Mouse (Mus musculus): ENCODE data around the gene Tceal9. TPM values are rescaled to one million over a fixed set of nuclear protein-coding genes. Genes with fewer than 3 reads are reported as not detected.

The Tceal9 gene
- 194 and 239 TPM in 2 replicates for polyA plus RNA-seq (2015; fragmentation: Nextera tagmentation; extraction: Ambion mirVana)

GRCm38 (mm10) chrX:136244574-136245229 is at the start of gene Tceal9:
Tceal9 (plus strand) TSS chrX:136245079.

GRCm38 (mm10) chrX:136203664-136204066 is 41.2 kb upstream of the Tceal9 start, which contains the start of gene Tceal5:
Tceal5 (minus strand) TSS chrX:136203876.

GRCm38 (mm10) chrX:136214729-136215677 is 29.9 kb upstream of the Tceal9 start, which contains the start of the genes Tceal7 and Bex1:
Tceal7 (plus strand) TSS chrX:136214779.
Bex1 (minus strand) TSS chrX:136215513.

GRCm38 (mm10) chrX:136269743-136270392 is 25.0 kb downstream of the Tceal9 start, which contains the start of gene Bex3:
Bex3 (plus strand) TSS chrX:136270253.

Other genes with a start within 250 kb of the Tceal9 start
- 7.3 and 14.9 TPM in 2 replicates for gene Arxes1, start 211.7 kb upstream of the Tceal9 start, polyA plus RNA-seq (2015; fragmentation: Nextera tagmentation; extraction: Ambion mirVana)
- 3.8 and 5.9 TPM in 2 replicates for gene Bex2, start 176.8 kb upstream of the Tceal9 start, polyA plus RNA-seq (2015; fragmentation: Nextera tagmentation; extraction: Ambion mirVana)
- not detected in 2 replicates for gene Nxf3, start 159.8 kb upstream of the Tceal9 start, polyA plus RNA-seq (2015; fragmentation: Nextera tagmentation; extraction: Ambion mirVana)
- gene Bex4, start 106.1 kb upstream of the Tceal9 start, polyA plus RNA-seq (2015; fragmentation: Nextera tagmentation; extraction: Ambion mirVana): 3.6 and 4.4 TPM in 2 replicates
- 164 and 186 TPM in 2 replicates for gene Tceal8, start 72.7 kb upstream of the Tceal9 start, polyA plus RNA-seq (2015; fragmentation: Nextera tagmentation; extraction: Ambion mirVana)
- 84.0 and 92.2 TPM in 2 replicates for gene Tceal5, start 41.2 kb upstream of the Tceal9 start, polyA plus RNA-seq (2015; fragmentation: Nextera tagmentation; extraction: Ambion mirVana)
- gene Tceal7, start 30.3 kb upstream of the Tceal9 start, polyA plus RNA-seq (2015; fragmentation: Nextera tagmentation; extraction: Ambion mirVana): 2,187 and 2,274 TPM in 2 replicates
- gene Bex1, start 29.6 kb upstream of the Tceal9 start, polyA plus RNA-seq (2015; fragmentation: Nextera tagmentation; extraction: Ambion mirVana): 260 and 297 TPM in 2 replicates
- gene Bex3, start 25.2 kb downstream of the Tceal9 start, polyA plus RNA-seq (2015; fragmentation: Nextera tagmentation; extraction: Ambion mirVana): 97.9 and 126 TPM in 2 replicates